In the genomic region with DNA sequence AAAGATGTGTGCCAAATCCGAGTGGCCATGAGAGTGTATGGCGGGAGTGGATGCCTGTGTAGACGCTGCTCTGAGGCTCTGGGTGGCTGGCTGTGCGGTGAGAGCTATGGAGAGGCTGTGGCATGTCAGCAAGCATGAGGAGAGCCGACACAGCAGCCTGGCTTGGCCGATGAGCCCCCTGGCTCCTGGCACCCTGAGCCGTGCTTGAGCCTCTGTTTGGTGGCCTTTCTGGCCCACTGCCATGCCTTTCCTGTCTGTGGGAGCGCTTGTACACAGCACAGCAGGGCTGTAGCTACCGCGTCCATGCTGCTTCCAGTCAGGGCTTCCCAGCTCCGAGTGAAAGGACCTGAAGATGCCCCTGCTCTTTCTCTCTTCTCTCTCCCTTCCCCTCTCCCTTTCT, we compare ENCODE assay signal across 12 mouse cellular contexts. TPM values are rescaled to one million over a fixed set of nuclear protein-coding genes. Genes with fewer than 3 reads are reported as not detected.
A peak's percentile ranks its signal among the peaks of the same experiment; 100 is the strongest.
DNase-seq lines count a peak whose midpoint lies in the region; ATAC-seq lines count a peak whose summit lies in the region.
"Had no signal": no experiment of that assay in that cellular context is flagged by ENCODE, and none has a peak within 500 bp of the region (broad histone marks: within the 10 kb centered on the region; RNA-seq: fewer than 3 reads in every experiment).

No protein-coding gene starts in this region.

- H3K4me3 ChIP-seq in heart, embryonic 10.5 days: no peak overlapping the region
- H3K4me3 ChIP-seq in embryonic facial prominence, embryonic 15.5 days (replicated peaks): no peak overlapping the region
- H3K4me3 ChIP-seq: liver, embryonic 13.5 days; myocyte had no signal

- peaks cover 62% of the 10 kb centered on the region for H3K4me1 ChIP-seq in heart, embryonic 10.5 days
- peaks cover 30% of the 10 kb centered on the region for H3K4me1 ChIP-seq in embryonic facial prominence, embryonic 15.5 days

- intact Hi-C loops in left cerebral cortex, postnatal 4 days (cut with DNase I): no loop called here

- H3K27me3 ChIP-seq in heart, embryonic 10.5 days (ENCODE audit: insufficient read depth, poor library complexity, severe bottlenecking): 0 out of 2 replicates have a peak, but pooled peaks cover 4% of the 10 kb centered on the region
- H3K27me3 ChIP-seq in embryonic facial prominence, embryonic 15.5 days: no peaks in the 10 kb centered on the region; the same call in 1 of the 2 replicates
- H3K27me3 ChIP-seq: liver, embryonic 13.5 days had no signal

- no peak overlapping the region for H3K27ac ChIP-seq in heart, embryonic 10.5 days
- H3K27ac ChIP-seq in embryonic facial prominence, embryonic 15.5 days (replicated peaks): peak overlapping the region; percentile 8; the same call in 1 of the 2 replicates
- H3K27ac ChIP-seq: liver, embryonic 13.5 days had no signal

- H3K9me3 ChIP-seq in heart, embryonic 10.5 days: no peaks in the 10 kb centered on the region
- H3K9me3 ChIP-seq in embryonic facial prominence, embryonic 15.5 days (replicated peaks): no peaks in the 10 kb centered on the region
- H3K9me3 ChIP-seq: liver, embryonic 13.5 days had no signal

- no peak for ATAC-seq in embryonic facial prominence, embryonic 15.5 days (ENCODE audit: insufficient number of reproducible peaks, low FRiP score, low TSS enrichment, low read depth)
- ATAC-seq in activated CD4-positive, CD25-positive, alpha-beta regulatory T cell, adult 4 months: no peak

- H3K4me2 ChIP-seq in embryonic facial prominence, embryonic 15.5 days (replicated peaks): no peak overlapping the region
- H3K4me2 ChIP-seq: liver, embryonic 13.5 days had no signal

- WGBS in heart, embryonic 10.5 days: 89% methylated on average over 11 of the region's 11 CpGs
- WGBS in embryonic facial prominence, embryonic 15.5 days: 77% methylated on average over 11 of the region's 11 CpGs

- DNase-seq in heart, adult 11 months: peak; percentile 92
- no peak for DNase-seq in heart, embryonic 10.5 days (ENCODE audit: low spot score)
- DNase-seq in left cerebral cortex, postnatal 4 days: peak; percentile 80
- DNase-seq in left cerebral cortex, adult 11 months (ENCODE audit: low spot score): no peak
- peak; percentile 45 for DNase-seq in MN1 (ENCODE audit: low spot score)
- no peak for DNase-seq in natural killer cell, adult 2 months (ENCODE audit: low spot score in 2 of 2)
- DNase-seq: kidney, adult 11 months; liver, embryonic 13.5 days; thymus, postnatal 25 days had no signal

- no peak overlapping the region for H3K9ac ChIP-seq in embryonic facial prominence, embryonic 15.5 days
- H3K9ac ChIP-seq: liver, embryonic 13.5 days had no signal

- H3K36me3 ChIP-seq in heart, embryonic 10.5 days: peaks cover 71% of the 10 kb centered on the region
- H3K36me3 ChIP-seq in embryonic facial prominence, embryonic 15.5 days: peaks cover 58% of the 10 kb centered on the region

RNA-seq across cellular contexts. Expression of gene Sept9, which starts 41.1 kb away (rescaled TPM):
- 148 and 164 TPM in 2 replicates for polyA plus RNA-seq in heart, embryonic 10.5 days (2016; fragmentation: Nextera tagmentation; extraction: Ambion mirVana)
- 100 to 1,000 TPM in 1 of 2 experiments, 10 to 100 TPM in 1; 94.9 to 103 TPM for total RNA-seq in left cerebral cortex, postnatal 4 days (2021)
- 150 and 157 TPM in 2 replicates for polyA plus RNA-seq in embryonic facial prominence, embryonic 15.5 days (2015; fragmentation: Nextera tagmentation; extraction: Ambion mirVana)
- polyA plus RNA-seq in activated CD4-positive, CD25-positive, alpha-beta regulatory T cell, adult 4 months (2017; shearing (Covaris generic)): 100 to 1,000 TPM; 265 to 345 TPM

RNA-seq across cellular contexts. Expression of gene Sec14l1, which starts 43.4 kb away (rescaled TPM):
- 46.2 and 56.0 TPM in 2 replicates for polyA plus RNA-seq in heart, embryonic 10.5 days (2016; fragmentation: Nextera tagmentation; extraction: Ambion mirVana)
- 100 to 1,000 TPM; 127 to 130 TPM for total RNA-seq in left cerebral cortex, postnatal 4 days (2021)
- 61.4 and 69.3 TPM in 2 replicates for polyA plus RNA-seq in embryonic facial prominence, embryonic 15.5 days (2015; fragmentation: Nextera tagmentation; extraction: Ambion mirVana)
- 10 to 100 TPM; 13.9 to 22.7 TPM for polyA plus RNA-seq in activated CD4-positive, CD25-positive, alpha-beta regulatory T cell, adult 4 months (2017; shearing (Covaris generic))

Comparison
In these comparisons a context has a peak if more than half of its experiments do, and no peak if none do; other contexts are left out.
1. DNase-seq: peak in heart, adult 11 months (single experiment), left cerebral cortex, postnatal 4 days (single experiment) and MN1 (single experiment); none in heart, embryonic 10.5 days (single experiment), left cerebral cortex, adult 11 months (single experiment) and natural killer cell, adult 2 months (0 of 2).